Mouse (Mus musculus) erythroblast, embryonic 14.5 days (primary cell): ENCODE data around the gene Chchd1.

Experiments used
- GATA1 ChIP-seq: IDR thresholded peaks from 2 replicates; pipeline ENCODE4 v1.6.1; 2012; ENCODE audit warnings: low read length, inconsistent platforms, mixed read lengths
- TAL1 ChIP-seq: IDR thresholded peaks from 3 replicates; pipeline ENCODE4 v1.6.1; 2012; ENCODE audit warnings: low read length, inconsistent platforms, mixed read lengths

DNA sequence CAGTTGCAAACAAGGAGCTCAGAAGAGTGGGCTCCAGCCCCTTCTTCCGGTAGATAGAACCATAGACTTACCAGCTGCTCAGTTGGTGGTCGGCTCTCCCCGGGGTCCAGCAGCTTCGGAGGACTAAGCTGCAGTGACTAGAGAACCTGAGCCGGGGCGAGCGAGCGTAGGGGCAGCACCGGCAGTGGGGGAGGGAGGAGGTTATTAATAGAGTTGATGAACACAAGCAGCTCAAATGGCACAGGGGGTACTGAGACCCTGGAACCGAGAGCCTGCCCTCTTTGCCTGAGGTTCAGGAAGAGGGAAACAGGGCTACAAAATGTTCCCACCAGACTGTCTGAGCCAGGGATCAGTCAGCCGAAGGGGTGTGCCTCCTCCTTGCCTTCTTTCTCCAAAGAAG lies 46.4 kb upstream of the Chchd1 start, which contains the start of gene Myoz1:
- TF ChIP-seq GATA1 (no peak), TAL1 (no peak)
